Mouse (Mus musculus) kidney, adult 8-10 months (tissue): ENCODE measurements around the gene Trim43c.
"Not testable (repeated sequence)": the region's sequence is repeated elsewhere in the genome, so short reads cannot be mapped to it uniquely, and the experiment has no call there.

Experiments used
- DNase-seq, 2 experiments: peaks; one replicate each; pipeline ENCODE4 v3.0.0; 2022

Gene Trim43c

DNA sequence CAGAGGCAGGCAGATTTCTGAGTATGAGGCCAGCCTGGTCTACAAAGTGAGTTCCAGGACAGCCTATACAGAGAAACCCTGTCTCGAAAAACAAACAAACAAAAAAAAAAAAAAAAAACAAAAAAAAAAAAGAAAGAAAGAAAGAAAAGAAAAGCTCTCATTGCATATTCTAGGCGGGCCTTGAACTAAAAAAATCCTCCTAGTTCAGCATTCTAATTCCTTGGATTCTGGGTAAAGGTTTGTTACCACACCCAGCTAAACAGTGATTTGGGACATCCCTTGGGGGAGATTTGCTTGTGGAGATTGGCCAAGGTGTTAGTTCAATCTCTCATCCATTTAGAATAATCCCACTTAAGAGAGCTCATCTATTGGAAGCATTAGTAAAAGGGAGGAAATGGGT, at the start of gene Trim43c:
TSS of gene Trim43c (plus strand) at position 301 of the 400 bp plus-strand sequence.
- not testable (repeated sequence) for DNase-seq

DNA sequence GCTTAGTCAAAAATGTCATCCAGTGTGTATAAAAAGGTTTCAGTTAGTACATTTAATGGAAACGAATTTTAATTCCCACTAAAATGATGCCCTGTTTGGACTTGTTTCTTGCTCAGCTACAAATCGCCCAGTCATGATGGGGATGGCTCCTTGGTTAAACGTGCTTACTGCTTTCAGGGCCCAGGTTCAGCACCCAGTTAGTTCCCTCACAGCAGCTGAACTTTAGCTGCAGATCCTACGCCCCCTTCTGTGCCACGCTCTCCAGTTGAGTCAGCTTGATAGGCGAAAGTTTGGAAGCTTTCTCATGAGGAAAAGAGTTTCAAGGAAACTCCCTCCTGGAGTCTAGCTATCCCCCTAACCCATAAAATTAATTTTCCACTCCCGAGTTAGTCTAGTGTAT, 14.1 kb downstream of the Trim43c start:
- DNase-seq: not testable (repeated sequence)

DNA sequence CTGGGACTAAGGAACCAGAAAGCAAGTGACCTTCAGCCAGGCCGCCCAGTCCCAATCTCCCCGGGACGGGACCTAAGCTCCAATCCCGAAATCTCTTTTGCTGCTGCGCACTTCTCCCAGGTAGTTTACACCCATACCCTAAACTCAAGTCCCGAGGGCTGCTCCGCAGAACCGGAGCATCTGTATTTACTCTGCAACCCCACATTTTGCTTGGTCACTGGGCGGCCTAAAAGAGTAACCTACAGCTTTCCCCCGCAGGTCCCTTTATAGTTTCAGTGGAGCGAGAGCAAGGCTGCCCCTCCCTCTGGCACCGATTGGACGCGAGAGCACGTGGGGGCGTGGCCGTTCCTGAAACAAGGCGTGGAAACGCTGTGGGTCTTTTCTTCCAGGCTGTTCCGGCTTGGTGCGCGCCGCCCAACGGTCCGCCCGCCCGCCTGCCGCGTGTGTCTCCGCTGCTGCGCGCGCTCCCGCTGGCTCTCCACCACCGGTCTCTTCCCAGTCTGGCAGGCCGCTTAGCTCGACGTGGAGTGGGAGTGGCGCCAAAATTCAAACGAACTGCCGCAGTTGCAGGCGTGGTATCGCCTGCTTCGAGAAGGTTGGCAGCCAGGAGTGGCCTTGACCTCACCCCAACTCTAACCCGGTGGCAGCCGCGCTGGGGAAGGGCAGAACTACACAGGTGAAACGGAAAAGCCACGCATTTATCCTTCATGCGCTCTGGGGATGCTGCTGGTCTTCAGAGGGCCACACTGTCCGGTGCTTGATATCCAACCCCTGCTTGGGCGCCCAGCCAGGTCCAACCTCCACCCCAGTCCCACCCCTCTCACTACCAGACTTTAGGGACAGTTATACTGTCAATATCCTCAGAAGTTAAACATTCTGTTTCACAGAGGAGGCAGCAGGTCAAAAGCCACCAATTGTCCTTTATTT, 19.9 kb downstream of the Trim43c start:
- DNase-seq: peak; percentile 87 to 90
